Mouse (Mus musculus) forebrain, embryonic 13.5 days (tissue): ENCODE measurements around the gene Pkp2. TPM values are rescaled to one million over a fixed set of nuclear protein-coding genes. Genes with fewer than 3 reads are reported as not detected.
"Not testable (repeated sequence)": the region's sequence is repeated elsewhere in the genome, so short reads cannot be mapped to it uniquely, and the experiment has no call there.

Experiments used
- ATAC-seq: fragments of 200-750 bp; cut with Nextera tagmentation; 2 replicates; pipeline ENCODE4 v1.8.0; 2017
- H3K27ac ChIP-seq: fragments of 300-500 bp; sonication (generic); 2 replicates; pipeline ENCODE4 v1.5.1; 2015; ENCODE audit warnings: inconsistent platforms, mild to moderate bottlenecking, moderate library complexity
- H3K27me3 ChIP-seq: fragments of 300-500 bp; sonication (generic); 2 replicates; pipeline ENCODE4 v1.6.1; 2015; ENCODE audit warnings: mild to moderate bottlenecking, inconsistent platforms
- H3K36me3 ChIP-seq: fragments of 300-500 bp; sonication (generic); 2 replicates; pipeline ENCODE4 v1.6.1; 2015; ENCODE audit warnings: mild to moderate bottlenecking, inconsistent platforms; ENCODE audit not compliant: poor library complexity, severe bottlenecking
- H3K4me1 ChIP-seq: fragments of 300-500 bp; sonication (generic); 2 replicates; pipeline ENCODE4 v1.6.1; 2015; ENCODE audit warnings: inconsistent platforms
- H3K4me2 ChIP-seq: fragments of 300-500 bp; sonication (generic); 2 replicates; pipeline ENCODE4 v1.6.1; 2015; ENCODE audit warnings: inconsistent platforms, mild to moderate bottlenecking, moderate library complexity
- H3K4me3 ChIP-seq: fragments of 300-500 bp; sonication (generic); 2 replicates; pipeline ENCODE4 v1.5.1; 2015; ENCODE audit warnings: mild to moderate bottlenecking, inconsistent platforms
- H3K9ac ChIP-seq: fragments of 300-500 bp; sonication (generic); 2 replicates; pipeline ENCODE4 v1.6.1; 2015; ENCODE audit warnings: mild to moderate bottlenecking, inconsistent platforms
- H3K9me3 ChIP-seq: fragments of 300-500 bp; sonication (generic); replicated peaks from 2 replicates; pipeline ENCODE4 v1.6.1; 2016; ENCODE audit warnings: inconsistent platforms
- WGBS: fragments of 180-500 bp; shearing (Covaris S2); methylation state at CpG from one replicate; pipeline ENCODE4 v1.1.7; 2015; 5-methylcytosine and 5-hydroxymethylcytosine counted together
- polyA plus RNA-seq: library from polyadenylated mRNA; unstranded; fragments of >200 nt; fragmentation: Nextera tagmentation; extraction: Ambion mirVana; gene quantifications from 2 replicates; pipeline ENCODE4 v1.2.1, GENCODE M21; 2015

Pkp2 gene
- polyA plus RNA-seq, result 1.1 and 1.4 TPM in 2 replicates

DNA sequence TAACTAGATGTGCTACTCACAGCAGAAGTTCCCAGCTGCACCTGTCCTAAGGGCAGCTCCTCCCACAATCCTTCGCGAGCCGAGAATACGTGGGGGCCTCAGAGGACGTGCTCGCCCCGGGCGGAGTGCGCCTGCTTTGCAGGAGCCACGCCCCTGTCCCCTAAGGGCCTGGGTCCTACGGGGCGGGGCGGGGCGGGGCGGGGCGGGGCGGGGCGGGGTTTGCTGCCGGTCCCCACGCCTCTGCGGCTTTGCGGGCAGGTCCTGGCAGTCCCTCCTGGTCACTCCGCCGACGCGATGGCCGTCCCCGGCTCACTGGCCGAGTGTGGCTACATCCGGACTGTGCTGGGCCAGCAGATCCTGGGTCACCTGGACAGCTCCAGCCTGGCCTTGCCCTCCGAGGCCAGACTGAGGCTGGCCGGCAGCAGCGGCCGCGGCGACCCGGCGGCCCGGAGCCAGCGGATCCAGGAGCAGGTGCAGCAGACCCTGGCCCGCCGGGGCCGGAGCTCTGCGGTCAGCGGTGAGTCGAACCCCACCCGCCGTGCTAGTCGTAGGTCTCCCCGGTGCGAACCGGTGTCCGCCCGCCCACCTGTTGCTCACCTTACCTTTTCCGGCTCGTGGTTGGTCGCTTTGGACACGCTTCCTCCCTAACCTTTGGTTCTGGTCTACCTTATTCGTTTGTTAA, at the start of gene Pkp2:
Pkp2 (plus strand) TSS at position 240 of the 682 bp plus-strand sequence.
- peak within 1 kb of the TSS; percentile 64 for H3K4me3 ChIP-seq
- no peak within 1 kb of the TSS for H3K27ac ChIP-seq
- peak; percentile 96 for ATAC-seq
- peak within 1 kb of the TSS; percentile 67 for H3K9ac ChIP-seq
- no peaks in the 10 kb centered on the region for H3K36me3 ChIP-seq
- WGBS, result under 1% methylated on average over 58 of the region's 59 CpGs
- H3K9me3 ChIP-seq, result no peaks in the 10 kb centered on the region
- peak within 1 kb of the TSS; percentile 100 for H3K4me2 ChIP-seq
- H3K27me3 ChIP-seq, result peaks cover 37% of the 10 kb centered on the region
- H3K4me1 ChIP-seq, result peaks cover 7% of the 10 kb centered on the region; the same call in 1 of the 2 replicates

- ATAC-seq, result no peak
- WGBS, result 69% methylated on average over 17 of the region's 17 CpGs
These were observed 15.7 kb upstream of the Pkp2 start for GRCm38 (mm10) chr16:16197374-16197773.

DNA sequence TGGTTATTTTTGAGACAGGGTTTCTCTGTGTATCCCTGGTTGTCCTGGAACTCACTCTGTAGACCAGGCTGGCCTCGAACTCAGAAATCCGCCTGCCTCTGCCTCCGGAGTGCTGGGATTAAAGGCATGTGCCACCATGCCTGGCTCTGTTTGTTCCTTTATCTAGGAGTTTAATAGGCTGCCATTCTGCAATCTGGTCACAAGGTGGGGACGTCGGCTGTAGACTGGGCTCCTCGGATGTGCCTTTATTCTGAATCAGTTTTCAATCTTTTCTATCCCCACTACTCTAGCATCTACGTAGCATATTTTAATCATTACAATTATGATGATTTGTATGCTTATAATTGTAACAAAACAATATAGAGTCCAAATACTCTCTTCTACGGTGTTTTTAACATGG, 11.1 kb upstream of the Pkp2 start:
- H3K36me3 ChIP-seq, H3K4me3 ChIP-seq, H3K27ac ChIP-seq, H3K9me3 ChIP-seq, H3K9ac ChIP-seq, H3K27me3 ChIP-seq, H3K4me2 ChIP-seq, H3K4me1 ChIP-seq: not testable (repeated sequence)
- peak; percentile 65 for ATAC-seq
- WGBS, result 45% methylated on average over 8 of the region's 8 CpGs

More at GRCm38 (mm10) chr16:16197374-16197773, 15.7 kb upstream of the Pkp2 start:
- H3K27ac ChIP-seq, result no peak overlapping the region
- H3K36me3 ChIP-seq, result no peaks in the 10 kb centered on the region
- H3K9ac ChIP-seq, result no peak overlapping the region
- no peak overlapping the region for H3K4me3 ChIP-seq
- H3K4me2 ChIP-seq, result no peak overlapping the region
- H3K27me3 ChIP-seq, result no peaks in the 10 kb centered on the region
- no peaks in the 10 kb centered on the region for H3K4me1 ChIP-seq
- no peaks in the 10 kb centered on the region for H3K9me3 ChIP-seq

- no peaks in the 10 kb centered on the region for H3K27me3 ChIP-seq
- H3K4me2 ChIP-seq, result no peak overlapping the region
- 91% methylated on average over 1 of the region's 1 CpGs for WGBS
- ATAC-seq, result no peak
- no peak overlapping the region for H3K9ac ChIP-seq
- no peak overlapping the region for H3K27ac ChIP-seq
- H3K4me1 ChIP-seq, result no peaks in the 10 kb centered on the region
- H3K4me3 ChIP-seq, result no peak overlapping the region
- no peaks in the 10 kb centered on the region for H3K36me3 ChIP-seq
- no peaks in the 10 kb centered on the region for H3K9me3 ChIP-seq
These were observed 8.5 kb upstream of the Pkp2 start for GRCm38 (mm10) chr16:16204648-16205047.

- Histone ChIP-seq H3K4me2 (peak overlapping the region; percentile 100), H3K9me3 (no peaks in the 10 kb centered on the region), H3K9ac (peak overlapping the region; percentile 67), H3K4me3 (peak overlapping the region; percentile 64), H3K27ac (no peak overlapping the region), H3K27me3 (peaks cover 37% of the 10 kb centered on the region), H3K36me3 (no peaks in the 10 kb centered on the region), H3K4me1 (peaks cover 7% of the 10 kb centered on the region; the same call in 1 of the 2 replicates)
- no peak for ATAC-seq
- 18% methylated on average over 7 of the region's 7 CpGs for WGBS
These were observed 417 bp upstream of the Pkp2 start for GRCm38 (mm10) chr16:16212723-16213078.

- Histone ChIP-seq H3K36me3 (no peaks in the 10 kb centered on the region), H3K4me1 (peaks cover 7% of the 10 kb centered on the region; the same call in 1 of the 2 replicates), H3K27ac (no peak overlapping the region), H3K9me3 (no peaks in the 10 kb centered on the region), H3K9ac (0 out of 2 replicates have a peak overlapping the region, but pooled peaks have one; percentile 67), H3K4me3 (peak overlapping the region; percentile 64), H3K4me2 (peak overlapping the region; percentile 100), H3K27me3 (peaks cover 37% of the 10 kb centered on the region)
- no peak for ATAC-seq
- 1% methylated on average over 17 of the region's 17 CpGs for WGBS
These were observed 715 bp downstream of the Pkp2 start for GRCm38 (mm10) chr16:16213761-16214305.

DNA sequence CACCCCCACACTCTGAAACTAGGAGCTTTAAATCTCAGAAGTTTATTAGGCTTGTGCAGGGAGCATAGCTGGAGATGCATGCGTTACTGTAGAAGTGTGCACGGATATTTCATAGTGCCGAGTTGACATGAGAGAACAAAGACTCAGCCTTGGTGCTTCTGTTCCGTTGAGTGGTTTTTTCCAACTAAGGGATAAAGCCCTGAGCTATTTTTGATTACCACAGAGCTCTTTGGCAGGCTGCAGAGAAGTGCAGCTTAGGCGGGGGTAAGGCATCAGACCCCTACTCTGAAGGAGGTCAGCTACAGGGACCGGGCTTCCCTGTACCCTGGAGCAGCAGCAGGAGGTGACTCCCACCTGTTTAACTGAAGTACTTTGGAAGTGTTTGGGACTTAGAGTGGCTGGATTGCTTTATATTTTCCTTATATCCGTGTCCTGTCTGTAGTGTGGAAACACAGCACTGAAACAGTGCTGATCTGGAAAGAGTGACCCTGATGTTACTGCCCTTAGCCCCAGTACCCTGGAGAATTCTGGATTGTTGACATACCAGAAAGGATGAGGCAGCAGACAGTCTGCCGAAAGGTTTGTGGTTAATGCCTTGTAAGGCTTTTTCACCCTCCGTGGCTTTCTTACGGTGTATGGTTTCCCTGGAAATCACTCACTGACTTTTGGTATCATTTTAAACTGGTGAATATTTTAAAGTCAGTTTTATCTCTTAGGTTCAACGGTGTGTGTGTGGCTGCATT, 2.7 kb downstream of the Pkp2 start:
- ATAC-seq, result no peak
- Histone ChIP-seq H3K4me1 (peaks cover 7% of the 10 kb centered on the region; the same call in 1 of the 2 replicates), H3K27me3 (peaks cover 37% of the 10 kb centered on the region), H3K9ac (no peak overlapping the region), H3K4me3 (no peak overlapping the region), H3K27ac (no peak overlapping the region), H3K36me3 (no peaks in the 10 kb centered on the region), H3K4me2 (no peak overlapping the region), H3K9me3 (no peaks in the 10 kb centered on the region)
- WGBS, result 32% methylated on average over 11 of the region's 11 CpGs

- Histone ChIP-seq H3K4me3 (no peak overlapping the region), H3K27ac (no peak overlapping the region), H3K4me2 (no peak overlapping the region), H3K36me3 (no peaks in the 10 kb centered on the region), H3K27me3 (peaks cover 37% of the 10 kb centered on the region), H3K9ac (no peak overlapping the region), H3K4me1 (peaks cover 7% of the 10 kb centered on the region; the same call in 1 of the 2 replicates), H3K9me3 (no peaks in the 10 kb centered on the region)
- 97% methylated on average over 1 of the region's 1 CpGs for WGBS
- ATAC-seq, result no peak
These were observed 3.8 kb downstream of the Pkp2 start for GRCm38 (mm10) chr16:16216934-16217333.

DNA sequence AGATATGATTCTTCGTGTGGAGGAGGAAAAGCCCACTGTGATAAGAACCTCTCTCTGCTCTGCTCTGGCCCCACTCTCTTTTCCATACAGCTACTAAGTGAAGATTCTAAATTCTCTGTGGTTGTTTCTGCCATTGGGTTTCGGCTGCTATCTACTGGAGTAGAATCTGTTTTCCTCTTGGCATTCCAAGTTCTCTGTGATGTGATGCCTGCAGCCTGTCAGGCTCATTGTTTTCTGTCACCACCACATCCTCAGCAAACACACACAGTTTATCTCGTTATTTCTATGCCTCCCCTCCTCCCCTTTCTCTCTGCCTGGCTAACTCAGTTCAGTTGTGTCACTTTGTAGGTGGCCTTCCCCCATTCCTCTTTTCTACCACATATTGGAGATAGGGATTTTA, 6.7 kb downstream of the Pkp2 start:
- Histone ChIP-seq H3K4me2 (no peak overlapping the region), H3K9me3 (no peaks in the 10 kb centered on the region), H3K4me1 (peaks cover 13% of the 10 kb centered on the region), H3K36me3 (no peaks in the 10 kb centered on the region), H3K4me3 (no peak overlapping the region), H3K9ac (no peak overlapping the region), H3K27ac (no peak overlapping the region), H3K27me3 (peaks cover 20% of the 10 kb centered on the region)
- ATAC-seq, result no peak
- 60% methylated on average over 3 of the region's 3 CpGs for WGBS

GRCm38 (mm10) chr16:16222651-16223050, 9.5 kb downstream of the Pkp2 start:
- H3K4me2 ChIP-seq, result no peak overlapping the region
- H3K9ac ChIP-seq, result no peak overlapping the region
- no peak for ATAC-seq
- H3K36me3 ChIP-seq, result no peaks in the 10 kb centered on the region
- no peak overlapping the region for H3K4me3 ChIP-seq
- no peaks in the 10 kb centered on the region for H3K9me3 ChIP-seq
- H3K27me3 ChIP-seq, result peaks cover 2% of the 10 kb centered on the region; the same call in 1 of the 2 replicates
- WGBS, result 94% methylated on average over 1 of the region's 1 CpGs
- H3K27ac ChIP-seq, result no peak overlapping the region
- H3K4me1 ChIP-seq, result peaks cover 13% of the 10 kb centered on the region

DNA sequence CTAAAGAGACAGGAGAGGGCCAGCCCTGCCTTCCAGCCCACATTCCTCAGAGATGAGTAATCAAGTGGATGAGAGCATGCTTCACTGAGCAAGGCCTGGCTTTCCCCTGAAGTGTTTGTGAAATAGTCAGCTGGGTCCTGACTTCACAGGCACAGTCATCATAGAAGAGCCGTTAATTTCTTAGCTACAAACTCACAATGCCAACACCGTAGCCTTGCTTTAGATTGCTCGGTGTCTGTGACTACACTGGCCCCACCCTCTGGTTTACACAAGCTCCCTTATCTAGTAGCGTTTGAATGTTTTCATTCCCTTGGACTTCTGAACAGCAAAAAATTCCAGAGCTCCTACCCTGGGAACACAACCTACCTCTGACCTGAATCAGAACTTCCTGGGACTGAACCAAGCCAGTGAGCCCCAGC, 11.4 kb downstream of the Pkp2 start:
- Histone ChIP-seq H3K4me2 (no peak overlapping the region), H3K9ac (no peak overlapping the region), H3K27me3 (peaks cover 2% of the 10 kb centered on the region; the same call in 1 of the 2 replicates), H3K36me3 (no peaks in the 10 kb centered on the region), H3K4me3 (no peak overlapping the region), H3K27ac (no peak overlapping the region), H3K9me3 (no peaks in the 10 kb centered on the region), H3K4me1 (peaks cover 13% of the 10 kb centered on the region)
- peak; percentile 86; the same call in 1 of the 2 replicates for ATAC-seq
- WGBS, result 10% methylated on average over 4 of the region's 4 CpGs

DNA sequence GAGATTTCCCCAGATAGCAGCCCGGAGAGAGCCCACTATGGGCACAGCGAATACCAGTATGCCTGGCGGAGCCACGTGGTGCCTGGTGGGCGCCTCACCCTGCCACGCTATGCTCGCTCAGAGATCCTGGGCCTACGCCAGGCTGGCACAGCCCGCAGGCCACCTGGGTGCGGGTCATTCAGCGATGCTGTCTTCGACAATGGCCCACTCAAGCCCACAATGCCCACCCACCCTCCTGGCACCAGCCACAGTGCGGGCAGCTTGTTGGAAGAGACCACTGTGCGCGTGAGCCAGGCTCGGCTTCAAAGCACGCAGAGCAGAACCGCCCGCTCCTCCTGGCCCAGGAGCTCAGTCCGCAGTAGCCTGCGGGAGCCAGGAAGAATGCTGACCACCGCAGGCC, 12.7 kb downstream of the Pkp2 start:
- Histone ChIP-seq H3K36me3 (no peaks in the 10 kb centered on the region), H3K27me3 (peaks cover 2% of the 10 kb centered on the region; the same call in 1 of the 2 replicates), H3K9me3 (no peaks in the 10 kb centered on the region), H3K4me3 (no peak overlapping the region), H3K9ac (no peak overlapping the region), H3K27ac (no peak overlapping the region), H3K4me2 (no peak overlapping the region), H3K4me1 (peaks cover 13% of the 10 kb centered on the region)
- ATAC-seq, result peak; percentile 78
- 87% methylated on average over 22 of the region's 22 CpGs for WGBS
